11 mouse cellular contexts compared by ENCODE assay signal in genomic region chr7:80090191-80091003, GRCm38 (mm10). TPM values are rescaled to one million over a fixed set of nuclear protein-coding genes. Genes with fewer than 3 reads are reported as not detected.
DNase-seq lines count a peak whose midpoint lies in the region; ATAC-seq and TF ChIP-seq lines count a peak whose summit lies in the region.
"Had no signal": no experiment of that assay in that cellular context is flagged by ENCODE, and none has a peak within 500 bp of the region (broad histone marks: within the 10 kb centered on the region; RNA-seq: fewer than 3 reads in every experiment).

No protein-coding gene starts in this region.

- no peak for DNase-seq in heart, postnatal 0 days (ENCODE audit: low spot score)
- no peak for DNase-seq in heart, adult 18-20 months
- no peak for DNase-seq in liver, postnatal 0 days
- no peak for DNase-seq in liver, embryonic 11.5 days (ENCODE audit: low spot score)
- DNase-seq in embryonic facial prominence, embryonic 10.5 days (ENCODE audit: low spot score): peak; percentile 16
- DNase-seq in embryonic facial prominence, embryonic 14.5 days (ENCODE audit: low spot score): no peak
- DNase-seq in left cerebral cortex, adult 18-20 months (ENCODE audit: low spot score in 2 of 2): no peak
- DNase-seq: cerebellum, postnatal 10 days; kidney, adult 11 months; left cerebral cortex, postnatal 4 days; lung, adult 18-20 months had no signal

- no peaks in the 10 kb centered on the region for H3K9me3 ChIP-seq in heart, postnatal 0 days (replicated peaks; ENCODE audit: control insufficient read depth, low read length)
- no peaks in the 10 kb centered on the region for H3K9me3 ChIP-seq in liver, postnatal 0 days (ENCODE audit: low read length)
- H3K9me3 ChIP-seq in liver, embryonic 11.5 days (ENCODE audit: control insufficient read depth, low read length): no peaks in the 10 kb centered on the region
- no peaks in the 10 kb centered on the region for H3K9me3 ChIP-seq in embryonic facial prominence, embryonic 10.5 days
- H3K9me3 ChIP-seq in embryonic facial prominence, embryonic 14.5 days (ENCODE audit: control insufficient read depth, low read length): no peaks in the 10 kb centered on the region

- H3K27ac ChIP-seq in heart, postnatal 0 days (ENCODE audit: low read depth): peak overlapping the region; percentile 54
- H3K27ac ChIP-seq in liver, postnatal 0 days (ENCODE audit: low read depth): peak overlapping the region; percentile 41; the same call in 1 of the 2 replicates
- no peak overlapping the region for H3K27ac ChIP-seq in liver, embryonic 11.5 days (ENCODE audit: low read depth, low read length)
- H3K27ac ChIP-seq in embryonic facial prominence, embryonic 10.5 days (replicated peaks): no peak overlapping the region
- no peak overlapping the region for H3K27ac ChIP-seq in embryonic facial prominence, embryonic 14.5 days (replicated peaks; ENCODE audit: low read depth, low read length)

- H3K9ac ChIP-seq in heart, postnatal 0 days (replicated peaks; ENCODE audit: low read depth, low read length): no peak overlapping the region
- no peak overlapping the region for H3K9ac ChIP-seq in liver, postnatal 0 days (replicated peaks)
- H3K9ac ChIP-seq in liver, embryonic 11.5 days (ENCODE audit: low read depth, low read length): no peak overlapping the region
- no peak overlapping the region for H3K9ac ChIP-seq in embryonic facial prominence, embryonic 14.5 days (ENCODE audit: low read depth, low read length)

- H3K36me3 ChIP-seq in heart, postnatal 0 days (replicated peaks; ENCODE audit: control insufficient read depth, insufficient read depth, low read length): peaks cover 92% of the 10 kb centered on the region
- peaks cover 68% of the 10 kb centered on the region for H3K36me3 ChIP-seq in liver, postnatal 0 days (replicated peaks; ENCODE audit: insufficient read depth, low read length)
- peaks cover 35% of the 10 kb centered on the region for H3K36me3 ChIP-seq in liver, embryonic 11.5 days (ENCODE audit: control insufficient read depth, insufficient read depth, low read length)
- H3K36me3 ChIP-seq in embryonic facial prominence, embryonic 10.5 days (replicated peaks): peaks cover 100% of the 10 kb centered on the region
- H3K36me3 ChIP-seq in embryonic facial prominence, embryonic 14.5 days (ENCODE audit: control insufficient read depth, insufficient read depth, low read length): peaks cover 95% of the 10 kb centered on the region

- 76% methylated on average over 18 of the region's 18 CpGs for WGBS in heart, postnatal 0 days
- WGBS in liver, postnatal 0 days (ENCODE audit: insufficient replicate concordance): 87% methylated on average over 18 of the region's 18 CpGs
- 83% methylated on average over 18 of the region's 18 CpGs for WGBS in liver, embryonic 11.5 days
- WGBS in embryonic facial prominence, embryonic 10.5 days: 87% methylated on average over 18 of the region's 18 CpGs
- WGBS in embryonic facial prominence, embryonic 14.5 days: 83% methylated on average over 14 of the region's 18 CpGs

- no peaks in the 10 kb centered on the region for H3K27me3 ChIP-seq in heart, postnatal 0 days (ENCODE audit: control insufficient read depth, insufficient read depth, low read length)
- no peaks in the 10 kb centered on the region for H3K27me3 ChIP-seq in liver, postnatal 0 days (ENCODE audit: insufficient read depth, low read length)
- no peaks in the 10 kb centered on the region for H3K27me3 ChIP-seq in liver, embryonic 11.5 days (replicated peaks; ENCODE audit: control insufficient read depth, insufficient read depth, low read length)
- H3K27me3 ChIP-seq in embryonic facial prominence, embryonic 10.5 days (replicated peaks; ENCODE audit: low read depth, poor library complexity, severe bottlenecking): no peaks in the 10 kb centered on the region
- no peaks in the 10 kb centered on the region for H3K27me3 ChIP-seq in embryonic facial prominence, embryonic 14.5 days (replicated peaks; ENCODE audit: control insufficient read depth, insufficient read depth, low read length)

- no peak for TF ChIP-seq CTCF in heart, postnatal 0 days (IDR thresholded peaks at IDR 0.05; ENCODE audit: low read depth)
- TF ChIP-seq CTCF in liver, postnatal 0 days (IDR thresholded peaks at IDR 0.05; ENCODE audit: low read depth): no peak

- H3K4me2 ChIP-seq in heart, postnatal 0 days (ENCODE audit: low read depth, low read length): no peak overlapping the region
- H3K4me2 ChIP-seq in liver, postnatal 0 days (ENCODE audit: low read depth, low read length): no peak overlapping the region
- no peak overlapping the region for H3K4me2 ChIP-seq in liver, embryonic 11.5 days
- no peak overlapping the region for H3K4me2 ChIP-seq in embryonic facial prominence, embryonic 14.5 days (ENCODE audit: low read depth, low read length)

- TF ChIP-seq EP300 in heart, postnatal 0 days (IDR thresholded peaks at IDR 0.05; ENCODE audit: low read depth): no peak
- no peak for TF ChIP-seq EP300 in liver, postnatal 0 days (IDR thresholded peaks at IDR 0.05; ENCODE audit: low read depth)

- no peak overlapping the region for H3K4me3 ChIP-seq in heart, postnatal 0 days (ENCODE audit: low read depth, low read length)
- H3K4me3 ChIP-seq in liver, postnatal 0 days (ENCODE audit: low read depth, low read length): no peak overlapping the region
- no peak overlapping the region for H3K4me3 ChIP-seq in liver, embryonic 11.5 days (ENCODE audit: low read depth, low read length)
- no peak overlapping the region for H3K4me3 ChIP-seq in embryonic facial prominence, embryonic 10.5 days
- no peak overlapping the region for H3K4me3 ChIP-seq in embryonic facial prominence, embryonic 14.5 days (ENCODE audit: low read depth, low read length)

- peaks cover 15% of the 10 kb centered on the region; the same call in 1 of the 2 replicates for H3K4me1 ChIP-seq in heart, postnatal 0 days (ENCODE audit: control insufficient read depth, insufficient read depth)
- no peaks in the 10 kb centered on the region; the same call in 1 of the 2 replicates for H3K4me1 ChIP-seq in liver, postnatal 0 days (ENCODE audit: insufficient read depth)
- no peaks in the 10 kb centered on the region for H3K4me1 ChIP-seq in liver, embryonic 11.5 days (replicated peaks; ENCODE audit: control insufficient read depth, insufficient read depth, low read length)
- H3K4me1 ChIP-seq in embryonic facial prominence, embryonic 10.5 days: peaks cover 10% of the 10 kb centered on the region; the same call in 1 of the 2 replicates
- H3K4me1 ChIP-seq in embryonic facial prominence, embryonic 14.5 days (ENCODE audit: control insufficient read depth, insufficient read depth, low read length): peaks cover 3% of the 10 kb centered on the region; the same call in 1 of the 2 replicates

- ATAC-seq in heart, postnatal 0 days (ENCODE audit: insufficient read depth, low read depth): peak; percentile 8; the same call in 1 of the 2 replicates
- ATAC-seq in liver, postnatal 0 days: no peak
- ATAC-seq in liver, embryonic 11.5 days (replicated peaks; ENCODE audit: low FRiP score): no peak; the same call in 1 of the 2 replicates
- ATAC-seq in embryonic facial prominence, embryonic 14.5 days (ENCODE audit: low read depth): 0 out of 2 replicates have a peak, but pooled peaks have one; percentile 1

RNA-seq across cellular contexts. Expression of gene Idh2, which starts 24.8 kb away (rescaled TPM):
- total RNA-seq in heart, postnatal 0 days (2014; rRNA removed; ENCODE audit: low replicate concordance): 3,422 and 3,660 TPM in 2 replicates
- 2,757 and 2,826 TPM in 2 replicates for polyA plus RNA-seq in heart, postnatal 0 days (2015; fragmentation: Nextera tagmentation; extraction: Ambion mirVana)
- total RNA-seq in heart, adult 18-20 months (2021): 1,000 to 10,000 TPM; 2,187 to 2,245 TPM
- polyA plus RNA-seq in liver, postnatal 0 days (2015; fragmentation: Nextera tagmentation; extraction: Ambion mirVana): 183 and 184 TPM in 2 replicates
- polyA plus RNA-seq in liver, embryonic 11.5 days (2014; fragmentation: Nextera tagmentation; extraction: Ambion mirVana): 259 and 268 TPM in 2 replicates
- polyA plus RNA-seq in embryonic facial prominence, embryonic 10.5 days (2016; fragmentation: Nextera tagmentation; extraction: Ambion mirVana): 522 and 534 TPM in 2 replicates
- polyA plus RNA-seq in embryonic facial prominence, embryonic 14.5 days (2014; fragmentation: Nextera tagmentation; extraction: Ambion mirVana): 565 and 594 TPM in 2 replicates
- 10 to 100 TPM; 51.5 to 63.4 TPM for total RNA-seq in left cerebral cortex, adult 18-20 months (2021)

Comparison
In these comparisons a context has a peak if more than half of its experiments do, and no peak if none do; other contexts are left out.
1. H3K27ac ChIP-seq: peak in heart, postnatal 0 days (single experiment) and liver, postnatal 0 days (single experiment); none in liver, embryonic 11.5 days (single experiment), embryonic facial prominence, embryonic 10.5 days (single experiment) and embryonic facial prominence, embryonic 14.5 days (single experiment).
2. ATAC-seq: peak in heart, postnatal 0 days (single experiment) and embryonic facial prominence, embryonic 14.5 days (single experiment); none in liver, postnatal 0 days (single experiment) and liver, embryonic 11.5 days (single experiment).